Mouse (Mus musculus): ENCODE measurements around the gene 5730522E02Rik.

- TF ChIP-seq POLR2A (IDR thresholded peaks at IDR 0.05; ENCODE audit: borderline replicate concordance, low read depth, low read length) (no peak), CTCF (IDR thresholded peaks at IDR 0.05; ENCODE audit: low read depth, low read length) (no peak)
Measured at GRCm38 (mm10) chr11:25856629-25857568, 353.7 kb downstream of the 5730522E02Rik start.
